Mouse (Mus musculus): ENCODE measurements at regions not wholly inside any gene's neighbourhood (a gene's known extent, or its start where the extent isn't known, plus 50 kb on each side); places are given as distances from the start of the nearest gene placed in this dataset.

DNA sequence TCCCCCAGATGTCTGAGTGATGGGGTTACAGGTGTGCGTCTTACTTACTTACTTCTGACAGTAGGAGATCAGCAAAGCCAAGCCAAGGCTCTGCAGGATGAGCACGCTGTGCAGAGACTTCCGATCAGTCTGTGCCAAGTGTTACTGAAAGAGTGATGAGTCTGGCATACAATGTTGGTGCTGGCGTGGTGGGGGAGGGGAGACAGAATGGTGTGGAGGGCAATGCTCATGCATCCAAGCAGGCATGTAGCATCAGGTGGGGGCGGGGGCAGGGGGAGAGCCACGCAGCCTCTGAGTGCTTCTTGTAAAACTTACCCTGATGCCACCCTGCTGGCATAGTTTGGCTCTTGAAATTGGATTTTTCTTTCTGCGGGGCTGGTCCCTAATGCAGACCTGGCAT, 315.8 kb downstream of the Adra2a start:
- WGBS = 85% methylated on average over 7 of the region's 7 CpGs
- H3K4me1 ChIP-seq (ENCODE audit: control insufficient read depth, insufficient read depth, low read length) = no peaks in the 10 kb centered on the region
- H3K36me3 ChIP-seq (ENCODE audit: control insufficient read depth, insufficient read depth, low read length) = no peaks in the 10 kb centered on the region
- no peaks in the 10 kb centered on the region for H3K9me3 ChIP-seq (ENCODE audit: control insufficient read depth, low read length)
- DNase-seq (ENCODE audit: low spot score, missing footprints) = no peak
- no peak overlapping the region for H3K4me2 ChIP-seq
- no peak overlapping the region for H3K9ac ChIP-seq (ENCODE audit: low read length)
- H3K4me3 ChIP-seq (ENCODE audit: low read depth, low read length) = no peak overlapping the region
- H3K27ac ChIP-seq (ENCODE audit: low read depth, low read length) = no peak overlapping the region
- H3K27me3 ChIP-seq (ENCODE audit: control insufficient read depth, insufficient read depth, low read length) = no peaks in the 10 kb centered on the region
- ATAC-seq (ENCODE audit: low FRiP score) = no peak

DNA sequence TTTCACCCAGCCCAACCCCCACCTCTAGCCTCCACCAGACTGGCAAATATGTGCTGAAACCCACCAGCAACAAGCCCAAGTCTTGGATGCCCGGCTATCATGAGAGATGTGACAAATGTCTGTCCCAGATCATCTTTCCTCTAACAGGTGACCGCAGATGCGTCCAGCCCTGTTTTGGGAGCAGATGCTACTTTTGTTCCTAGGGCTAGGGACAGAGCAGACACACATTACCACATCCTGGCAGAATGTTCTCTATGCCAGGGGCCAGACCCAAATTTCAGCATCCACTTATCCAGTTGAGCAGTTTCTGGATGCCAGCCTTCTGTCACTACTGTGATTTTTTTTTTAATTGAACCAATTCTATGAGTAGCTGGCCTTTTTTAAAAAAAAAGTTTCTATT, 316.7 kb downstream of the Adra2a start:
- H3K4me1 ChIP-seq (ENCODE audit: control insufficient read depth, insufficient read depth, low read length) = no peaks in the 10 kb centered on the region
- H3K9ac ChIP-seq (ENCODE audit: low read length) = no peak overlapping the region
- H3K27ac ChIP-seq (ENCODE audit: low read depth, low read length) = no peak overlapping the region
- H3K9me3 ChIP-seq (ENCODE audit: control insufficient read depth, low read length) = no peaks in the 10 kb centered on the region
- H3K4me3 ChIP-seq (ENCODE audit: low read depth, low read length) = no peak overlapping the region
- ATAC-seq (ENCODE audit: low FRiP score) = no peak
- 95% methylated on average over 3 of the region's 3 CpGs for WGBS
- H3K27me3 ChIP-seq (ENCODE audit: control insufficient read depth, insufficient read depth, low read length) = no peaks in the 10 kb centered on the region
- H3K36me3 ChIP-seq (ENCODE audit: control insufficient read depth, insufficient read depth, low read length) = no peaks in the 10 kb centered on the region
- DNase-seq (ENCODE audit: low spot score, missing footprints) = no peak
- no peak overlapping the region for H3K4me2 ChIP-seq

DNA sequence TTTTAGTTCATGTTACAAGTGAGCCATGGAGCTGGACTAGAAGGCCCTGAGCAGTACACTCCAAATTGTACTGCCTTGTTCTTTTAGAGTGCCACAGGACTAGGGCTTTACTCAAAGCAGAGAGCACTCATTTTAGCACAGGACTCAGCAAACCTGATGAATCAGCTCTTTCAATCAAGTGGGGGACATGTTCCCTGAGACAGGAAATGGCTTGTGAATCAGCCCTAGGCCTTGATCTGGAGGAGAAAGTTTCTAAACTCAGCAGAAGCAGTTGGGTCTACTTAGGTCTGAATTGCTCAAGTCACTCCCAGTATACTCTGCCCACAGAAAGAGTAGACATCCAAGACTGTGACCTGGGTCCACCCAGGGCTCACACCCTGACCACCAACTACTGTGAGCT, 341.1 kb downstream of the Adra2a start:
- Histone ChIP-seq H3K4me3 (ENCODE audit: low read depth, low read length) (no peak overlapping the region), H3K27ac (ENCODE audit: low read depth, low read length) (no peak overlapping the region), H3K36me3 (ENCODE audit: control insufficient read depth, insufficient read depth, low read length) (no peaks in the 10 kb centered on the region), H3K9ac (ENCODE audit: low read length) (no peak overlapping the region), H3K27me3 (ENCODE audit: control insufficient read depth, insufficient read depth, low read length) (no peaks in the 10 kb centered on the region), H3K4me1 (ENCODE audit: control insufficient read depth, insufficient read depth, low read length) (no peaks in the 10 kb centered on the region), H3K9me3 (ENCODE audit: control insufficient read depth, low read length) (no peaks in the 10 kb centered on the region), H3K4me2 (no peak overlapping the region)
- ATAC-seq (ENCODE audit: low FRiP score) (no peak), DNase-seq (ENCODE audit: low spot score, missing footprints) (no peak)

DNA sequence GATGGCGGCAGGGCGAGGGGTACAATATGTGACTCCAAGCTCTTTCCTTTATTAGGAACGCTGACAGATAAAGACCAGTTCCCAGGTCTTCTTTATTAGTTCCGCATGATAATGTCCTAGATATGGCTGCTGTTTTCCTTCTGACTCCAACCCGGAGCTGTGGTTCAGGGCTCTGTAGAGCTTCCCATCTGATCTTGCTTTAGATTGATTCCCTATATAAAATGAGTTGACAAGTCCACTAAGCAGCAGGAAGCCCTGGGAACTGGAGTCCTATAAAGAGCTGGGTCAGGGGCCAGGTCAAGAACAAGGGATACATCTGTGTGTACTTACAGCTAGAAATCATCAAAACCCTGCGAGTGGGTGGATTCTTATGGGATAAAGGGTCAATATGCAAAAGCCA, 347.5 kb downstream of the Adra2a start:
- WGBS = 75% methylated on average over 6 of the region's 6 CpGs
- Histone ChIP-seq H3K27me3 (ENCODE audit: control insufficient read depth, insufficient read depth, low read length) (no peaks in the 10 kb centered on the region), H3K36me3 (ENCODE audit: control insufficient read depth, insufficient read depth, low read length) (no peaks in the 10 kb centered on the region), H3K4me3 (ENCODE audit: low read depth, low read length) (no peak overlapping the region), H3K9me3 (ENCODE audit: control insufficient read depth, low read length) (no peaks in the 10 kb centered on the region), H3K4me1 (ENCODE audit: control insufficient read depth, insufficient read depth, low read length) (no peaks in the 10 kb centered on the region), H3K4me2 (no peak overlapping the region), H3K27ac (ENCODE audit: low read depth, low read length) (no peak overlapping the region), H3K9ac (ENCODE audit: low read length) (no peak overlapping the region)
- ATAC-seq (ENCODE audit: low FRiP score) (no peak), DNase-seq (ENCODE audit: low spot score, missing footprints) (no peak)

DNA sequence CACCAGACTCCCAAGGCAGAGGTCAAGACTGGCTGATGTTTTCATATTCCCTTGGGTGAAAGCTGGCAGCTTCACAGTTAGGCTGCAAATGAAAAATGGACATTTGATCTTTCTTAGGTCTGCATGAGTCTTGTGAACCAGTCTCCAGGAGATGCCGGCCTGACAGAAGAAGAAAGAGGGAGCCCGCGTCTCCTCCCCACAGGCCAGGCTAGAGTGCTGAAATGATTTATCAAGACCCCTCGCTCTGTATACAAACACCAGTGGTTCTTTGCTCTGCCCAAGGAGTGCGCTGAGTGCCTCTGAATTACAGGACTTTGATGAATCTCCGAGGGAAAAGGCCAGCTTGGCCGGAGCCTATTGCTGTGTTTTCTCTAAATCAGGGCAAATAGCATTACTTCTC, 355.7 kb downstream of the Adra2a start:
- WGBS = 81% methylated on average over 7 of the region's 7 CpGs
- Histone ChIP-seq H3K9me3 (ENCODE audit: control insufficient read depth, low read length) (no peaks in the 10 kb centered on the region), H3K9ac (ENCODE audit: low read length) (no peak overlapping the region), H3K27me3 (ENCODE audit: control insufficient read depth, insufficient read depth, low read length) (no peaks in the 10 kb centered on the region), H3K4me1 (ENCODE audit: control insufficient read depth, insufficient read depth, low read length) (no peaks in the 10 kb centered on the region), H3K4me2 (no peak overlapping the region), H3K27ac (ENCODE audit: low read depth, low read length) (no peak overlapping the region), H3K36me3 (ENCODE audit: control insufficient read depth, insufficient read depth, low read length) (no peaks in the 10 kb centered on the region), H3K4me3 (ENCODE audit: low read depth, low read length) (no peak overlapping the region)
- ATAC-seq (ENCODE audit: low FRiP score) (no peak), DNase-seq (ENCODE audit: low spot score, missing footprints) (no peak)

DNA sequence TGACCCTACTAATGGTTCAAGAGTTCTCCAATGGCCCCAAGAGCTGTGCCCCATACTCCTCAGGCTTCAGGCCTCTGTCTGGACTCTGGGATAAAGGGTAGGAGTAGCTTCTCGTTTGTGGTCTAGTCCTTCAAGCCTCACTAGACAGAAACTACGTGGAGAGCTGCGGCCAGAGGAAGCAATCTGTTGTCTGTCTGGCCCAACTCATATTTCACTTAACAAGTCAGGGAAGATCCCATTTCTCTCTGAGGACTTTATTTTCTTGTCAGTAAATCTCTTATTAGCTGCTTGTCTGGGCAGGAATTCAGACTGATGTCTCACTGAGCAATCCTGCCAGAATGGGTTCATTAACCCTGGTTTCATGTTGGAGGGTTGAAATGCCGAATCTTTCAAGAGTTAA, 364.0 kb downstream of the Adra2a start:
- no peaks in the 10 kb centered on the region for H3K36me3 ChIP-seq (ENCODE audit: control insufficient read depth, insufficient read depth, low read length)
- ATAC-seq (ENCODE audit: low FRiP score) = no peak
- H3K4me3 ChIP-seq (ENCODE audit: low read depth, low read length) = no peak overlapping the region
- H3K4me1 ChIP-seq (ENCODE audit: control insufficient read depth, insufficient read depth, low read length) = no peaks in the 10 kb centered on the region
- no peaks in the 10 kb centered on the region for H3K27me3 ChIP-seq (ENCODE audit: control insufficient read depth, insufficient read depth, low read length)
- H3K9me3 ChIP-seq (ENCODE audit: control insufficient read depth, low read length) = no peaks in the 10 kb centered on the region
- no peak overlapping the region for H3K4me2 ChIP-seq
- no peak overlapping the region for H3K27ac ChIP-seq (ENCODE audit: low read depth, low read length)
- no peak overlapping the region for H3K9ac ChIP-seq (ENCODE audit: low read length)
- 85% methylated on average over 4 of the region's 4 CpGs for WGBS
- DNase-seq (ENCODE audit: low spot score, missing footprints) = no peak

DNA sequence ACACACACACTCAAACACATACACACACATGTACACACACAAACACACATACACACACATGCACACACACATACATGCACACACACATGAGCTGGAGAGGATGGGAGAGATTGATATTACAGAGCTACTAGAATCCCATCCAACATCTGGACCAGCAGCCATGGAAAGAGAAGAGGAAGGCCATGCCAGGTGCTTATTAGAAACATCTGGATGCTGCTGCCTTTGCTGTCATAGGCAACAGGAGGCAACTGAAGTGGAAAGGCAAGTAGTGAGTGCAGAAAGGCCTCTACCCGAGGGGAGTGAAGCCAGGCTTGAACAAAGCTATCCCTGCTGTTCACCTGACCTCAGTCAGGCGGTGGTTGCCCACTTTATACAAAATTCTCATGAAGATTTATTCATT, 385.1 kb downstream of the Adra2a start:
- H3K4me1 ChIP-seq (ENCODE audit: control insufficient read depth, insufficient read depth, low read length) = no peaks in the 10 kb centered on the region
- H3K4me3 ChIP-seq (ENCODE audit: low read depth, low read length) = no peak overlapping the region
- H3K27me3 ChIP-seq (ENCODE audit: control insufficient read depth, insufficient read depth, low read length) = no peaks in the 10 kb centered on the region
- ATAC-seq (ENCODE audit: low FRiP score) (no peak), DNase-seq (ENCODE audit: low spot score, missing footprints) (no peak)
- no peak overlapping the region for H3K9ac ChIP-seq (ENCODE audit: low read length)
- no peak overlapping the region for H3K4me2 ChIP-seq
- no peaks in the 10 kb centered on the region for H3K9me3 ChIP-seq (ENCODE audit: control insufficient read depth, low read length)
- WGBS = 62% methylated on average over 2 of the region's 2 CpGs
- H3K27ac ChIP-seq (ENCODE audit: low read depth, low read length) = no peak overlapping the region
- H3K36me3 ChIP-seq (ENCODE audit: control insufficient read depth, insufficient read depth, low read length) = no peaks in the 10 kb centered on the region

DNA sequence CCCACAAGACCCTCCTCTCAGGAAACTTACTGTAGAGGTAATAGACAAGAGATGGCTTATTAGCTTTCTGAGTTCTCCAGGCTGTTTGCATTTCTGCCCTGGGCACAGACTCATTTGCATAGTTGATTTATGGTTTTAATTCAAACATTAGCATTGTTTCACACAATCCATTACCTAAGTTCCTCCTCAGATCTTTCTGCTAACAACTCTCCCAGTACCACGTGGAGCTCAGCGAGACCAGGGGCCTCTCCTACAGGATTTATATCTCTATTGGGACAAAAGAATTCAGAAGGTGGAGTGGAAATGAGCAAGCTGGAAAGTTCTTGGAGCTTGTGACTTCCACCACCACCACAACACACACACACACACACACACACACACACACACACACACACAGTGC, 396.8 kb downstream of the Adra2a start:
- Histone ChIP-seq H3K4me3 (ENCODE audit: low read depth, low read length) (no peak overlapping the region), H3K4me1 (ENCODE audit: control insufficient read depth, insufficient read depth, low read length) (no peaks in the 10 kb centered on the region), H3K36me3 (ENCODE audit: control insufficient read depth, insufficient read depth, low read length) (no peaks in the 10 kb centered on the region), H3K9me3 (ENCODE audit: control insufficient read depth, low read length) (no peaks in the 10 kb centered on the region), H3K4me2 (no peak overlapping the region), H3K9ac (ENCODE audit: low read length) (no peak overlapping the region), H3K27ac (ENCODE audit: low read depth, low read length) (no peak overlapping the region), H3K27me3 (ENCODE audit: control insufficient read depth, insufficient read depth, low read length) (no peaks in the 10 kb centered on the region)
- WGBS = 86% methylated on average over 2 of the region's 2 CpGs
- ATAC-seq (ENCODE audit: low FRiP score) (no peak), DNase-seq (ENCODE audit: low spot score, missing footprints) (no peak)

DNA sequence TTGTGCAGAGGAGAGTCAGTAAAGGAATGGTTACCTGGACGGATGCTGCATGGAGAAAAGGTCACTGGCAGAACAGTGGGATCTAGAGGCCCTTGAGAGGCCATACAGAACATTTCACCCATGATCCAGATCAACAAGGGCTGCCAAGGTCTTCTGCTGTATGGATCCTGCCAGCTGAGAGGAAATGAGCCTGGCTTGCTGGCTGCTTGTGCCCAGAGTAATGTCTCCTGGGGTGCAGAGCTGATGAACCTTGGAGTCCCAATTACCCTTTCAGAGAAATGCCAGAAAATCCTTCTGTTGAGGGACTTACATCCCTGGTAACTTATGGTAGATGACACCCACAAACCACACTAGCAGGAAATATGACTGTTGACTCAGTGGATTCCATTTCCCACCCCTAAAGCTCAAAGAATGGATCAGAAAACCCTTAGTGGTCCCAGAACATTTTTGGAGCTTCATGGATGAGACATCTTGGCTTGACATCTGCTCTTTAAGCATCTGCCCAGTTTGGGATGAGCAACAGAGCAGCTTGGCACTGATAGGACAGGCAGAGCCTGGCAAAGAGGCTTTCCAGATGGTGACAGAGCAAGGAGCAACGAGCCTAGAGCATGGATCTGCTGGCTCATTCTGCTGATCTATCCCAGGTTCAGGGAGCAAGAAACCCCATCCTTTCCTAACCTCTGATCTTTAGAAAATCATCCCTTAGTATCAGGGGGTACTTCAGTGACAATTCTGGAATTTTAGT, 416.6 kb downstream of the Adra2a start:
- Histone ChIP-seq H3K27ac (ENCODE audit: low read depth, low read length) (no peak overlapping the region), H3K4me3 (ENCODE audit: low read depth, low read length) (no peak overlapping the region), H3K36me3 (ENCODE audit: control insufficient read depth, insufficient read depth, low read length) (no peaks in the 10 kb centered on the region), H3K4me1 (ENCODE audit: control insufficient read depth, insufficient read depth, low read length) (no peaks in the 10 kb centered on the region), H3K27me3 (ENCODE audit: control insufficient read depth, insufficient read depth, low read length) (no peaks in the 10 kb centered on the region), H3K4me2 (no peak overlapping the region), H3K9me3 (ENCODE audit: control insufficient read depth, low read length) (no peaks in the 10 kb centered on the region), H3K9ac (ENCODE audit: low read length) (no peak overlapping the region)
- WGBS = 58% methylated on average over 2 of the region's 2 CpGs
- ATAC-seq (ENCODE audit: low FRiP score) = no peak
- DNase-seq (ENCODE audit: low spot score, missing footprints) = no peak
